Mouse (Mus musculus): ENCODE data around the gene Gdf15. TPM values are rescaled to one million over a fixed set of nuclear protein-coding genes. Genes with fewer than 3 reads are reported as not detected.
A peak's percentile ranks its signal among the peaks of the same experiment; 100 is the strongest.

Gdf15 gene
- total and polyA plus RNA-seq, 2 experiments from 2014 or later: 0.15 to 1.7 TPM

GRCm38 (mm10) chr8:70610796-70611771 lies 21.2 kb downstream of the Gdf15 start:
- Histone ChIP-seq H3K9ac (replicated peaks; ENCODE audit: low read depth, low read length) (peak overlapping the region; percentile 68), H3K27ac (ENCODE audit: low read depth) (peak overlapping the region; percentile 92), H3K9me3 (replicated peaks; ENCODE audit: control insufficient read depth, low read length) (no peaks in the 10 kb centered on the region), H3K4me3 (ENCODE audit: low read depth, low read length) (peak overlapping the region; percentile 56), H3K36me3 (replicated peaks; ENCODE audit: control insufficient read depth, insufficient read depth, low read length) (no peaks in the 10 kb centered on the region), H3K4me2 (ENCODE audit: low read depth, low read length) (peak overlapping the region; percentile 96), H3K4me1 (ENCODE audit: control insufficient read depth, insufficient read depth) (peaks cover 11% of the 10 kb centered on the region; the same call in 1 of the 2 replicates), H3K27me3 (ENCODE audit: control insufficient read depth, insufficient read depth, low read length) (no peaks in the 10 kb centered on the region)
- ATAC-seq (ENCODE audit: insufficient read depth, low read depth) (no peak), DNase-seq (ENCODE audit: low spot score) (peak; percentile 75)
- TF ChIP-seq CTCF (IDR thresholded peaks at IDR 0.05; ENCODE audit: low read depth) (peak; percentile 87), EP300 (IDR thresholded peaks at IDR 0.05; ENCODE audit: low read depth) (no peak)
- under 1% methylated on average over 54 of the region's 54 CpGs for WGBS

- Histone ChIP-seq H3K9me3 (replicated peaks; ENCODE audit: control insufficient read depth, low read length) (no peaks in the 10 kb centered on the region), H3K27me3 (ENCODE audit: control insufficient read depth, insufficient read depth, low read length) (no peaks in the 10 kb centered on the region), H3K36me3 (replicated peaks; ENCODE audit: control insufficient read depth, insufficient read depth, low read length) (no peaks in the 10 kb centered on the region), H3K4me3 (ENCODE audit: low read depth, low read length) (peak overlapping the region; percentile 56), H3K9ac (replicated peaks; ENCODE audit: low read depth, low read length) (peak overlapping the region; percentile 52), H3K4me1 (ENCODE audit: control insufficient read depth, insufficient read depth) (peaks cover 11% of the 10 kb centered on the region; the same call in 1 of the 2 replicates), H3K4me2 (ENCODE audit: low read depth, low read length) (peak overlapping the region; percentile 96), H3K27ac (ENCODE audit: low read depth) (peak overlapping the region; percentile 92)
- DNase-seq (ENCODE audit: low spot score) (peak; percentile 92), ATAC-seq (ENCODE audit: insufficient read depth, low read depth) (peak; percentile 66)
- under 1% methylated on average over 42 of the region's 45 CpGs for WGBS
- TF ChIP-seq EP300 (IDR thresholded peaks at IDR 0.05; ENCODE audit: low read depth) (no peak; the same call in 1 of the 2 replicates), CTCF (IDR thresholded peaks at IDR 0.05; ENCODE audit: low read depth) (no peak)
Observed at GRCm38 (mm10) chr8:70609849-70610795, 22.1 kb downstream of the Gdf15 start.

- DNase-seq (ENCODE audit: low spot score) (peak; percentile 84), ATAC-seq (ENCODE audit: insufficient read depth, low read depth) (peak; percentile 68)
Observed at GRCm38 (mm10) chr8:70609368-70609848, 22.8 kb downstream of the Gdf15 start.

DNA sequence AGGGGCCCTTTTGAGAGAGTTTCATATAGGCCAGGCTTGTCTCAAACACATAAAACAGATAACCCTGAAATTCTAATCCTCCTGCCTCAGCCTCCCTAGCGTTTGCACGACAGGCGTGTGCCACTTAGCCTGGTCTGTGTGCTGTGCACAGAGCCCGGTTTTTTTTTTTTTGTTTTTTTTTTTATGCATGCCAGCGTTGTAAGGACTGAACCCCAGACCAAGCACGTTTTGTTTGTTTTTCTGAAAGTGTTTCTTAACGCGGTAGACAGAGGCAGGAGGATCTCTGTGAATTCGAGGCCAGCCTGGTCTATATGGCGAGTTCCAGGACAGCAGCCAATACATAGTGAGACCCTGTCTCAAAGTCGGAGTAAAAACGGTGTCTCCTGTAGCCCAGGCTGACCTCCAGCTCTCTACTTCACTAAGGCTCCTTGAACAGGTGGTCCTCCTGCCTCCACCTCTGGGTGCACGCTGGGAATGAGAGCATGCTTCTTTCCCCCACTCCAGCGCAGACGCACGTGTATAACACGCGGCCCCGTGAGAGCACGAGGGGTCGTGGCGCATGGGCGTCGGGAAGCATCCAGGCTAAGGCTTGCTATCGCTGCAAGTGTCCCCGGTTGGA lies 23.4 kb downstream of the Gdf15 start, which contains the start of gene Ssbp4:
Gene Ssbp4, minus strand, starts transcription at position 124 of the 619 bp plus-strand sequence.
- peak within 1 kb of the TSS; percentile 92 for H3K27ac ChIP-seq (ENCODE audit: low read depth)
- H3K9ac ChIP-seq (replicated peaks; ENCODE audit: low read depth, low read length): peak within 1 kb of the TSS; percentile 69
- no peaks in the 10 kb centered on the region for H3K27me3 ChIP-seq (ENCODE audit: control insufficient read depth, insufficient read depth, low read length)
- ATAC-seq (ENCODE audit: insufficient read depth, low read depth) (no peak), DNase-seq (ENCODE audit: low spot score) (no peak)
- H3K4me1 ChIP-seq (ENCODE audit: control insufficient read depth, insufficient read depth): peaks cover 11% of the 10 kb centered on the region; the same call in 1 of the 2 replicates
- TF ChIP-seq CTCF (IDR thresholded peaks at IDR 0.05; ENCODE audit: low read depth): no peak
- TF ChIP-seq EP300 (IDR thresholded peaks at IDR 0.05; ENCODE audit: low read depth): no peak
- no peaks in the 10 kb centered on the region for H3K9me3 ChIP-seq (replicated peaks; ENCODE audit: control insufficient read depth, low read length)
- H3K4me2 ChIP-seq (ENCODE audit: low read depth, low read length): peak within 1 kb of the TSS; percentile 96
- 3% methylated on average over 26 of the region's 26 CpGs for WGBS
- peak within 1 kb of the TSS; percentile 58 for H3K4me3 ChIP-seq (ENCODE audit: low read depth, low read length)
- H3K36me3 ChIP-seq (replicated peaks; ENCODE audit: control insufficient read depth, insufficient read depth, low read length): no peaks in the 10 kb centered on the region

More at GRCm38 (mm10) chr8:70609368-70609848, 22.8 kb downstream of the Gdf15 start:
- peaks cover 11% of the 10 kb centered on the region; the same call in 1 of the 2 replicates for H3K4me1 ChIP-seq (ENCODE audit: control insufficient read depth, insufficient read depth)
- H3K9ac ChIP-seq (replicated peaks; ENCODE audit: low read depth, low read length): peak overlapping the region; percentile 52
- TF ChIP-seq EP300 (IDR thresholded peaks at IDR 0.05; ENCODE audit: low read depth) (peak; percentile 57; the same call in 1 of the 2 replicates), CTCF (IDR thresholded peaks at IDR 0.05; ENCODE audit: low read depth) (no peak)
- peak overlapping the region; percentile 56 for H3K4me3 ChIP-seq (ENCODE audit: low read depth, low read length)
- peak overlapping the region; percentile 96 for H3K4me2 ChIP-seq (ENCODE audit: low read depth, low read length)
- peak overlapping the region; percentile 92 for H3K27ac ChIP-seq (ENCODE audit: low read depth)
- whole genome bisulfite sequencing: under 1% methylated on average over 24 of the region's 39 CpGs
- H3K9me3 ChIP-seq (replicated peaks; ENCODE audit: control insufficient read depth, low read length): no peaks in the 10 kb centered on the region
- no peaks in the 10 kb centered on the region for H3K36me3 ChIP-seq (replicated peaks; ENCODE audit: control insufficient read depth, insufficient read depth, low read length)
- no peaks in the 10 kb centered on the region for H3K27me3 ChIP-seq (ENCODE audit: control insufficient read depth, insufficient read depth, low read length)
